Mouse (Mus musculus): Measurements from ENCODE around the gene Ap1g1.
"Not testable (repeated sequence)": the region's sequence is repeated elsewhere in the genome, so short reads cannot be mapped to it uniquely, and the experiment has no call there.

Gene Ap1g1

GRCm38 (mm10) chr8:109778280-109778977, at the start of gene Ap1g1:
TSS of gene Ap1g1 (plus strand) at chr8:109778554.
- in situ Hi-C loops (cut with MboI, MseI): loop anchor here (5.0 to 10.0 kb wide), 4 partner anchors 41 to 1046 kb away; partner anchors contain the start of genes Ist1 (in 2 of the 2), Atxn1l (in 1 of the 2) and Dhodh (in 1 of the 2)

DNA sequence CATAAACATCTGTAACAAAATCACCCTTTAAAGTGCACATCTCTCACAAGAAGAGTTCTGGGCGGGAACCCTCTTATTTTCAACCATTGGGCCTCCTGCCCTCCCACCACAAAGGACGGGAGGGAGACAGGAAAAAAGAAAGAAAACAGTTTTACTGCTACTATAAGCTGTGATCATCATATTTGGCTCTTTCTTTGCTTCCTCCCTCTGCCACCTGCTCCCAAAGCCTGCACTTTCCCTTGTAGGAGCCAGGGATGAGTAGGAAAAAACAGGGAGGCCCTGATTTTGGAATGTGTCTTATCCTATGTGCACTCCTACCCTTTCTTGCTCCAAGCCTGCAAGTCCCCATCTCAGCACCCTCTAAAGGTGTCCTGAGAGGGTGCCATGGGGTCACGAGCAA, 47.3 kb upstream of the Ap1g1 start:
- in situ Hi-C loops (cut with MboI, MseI): loop anchor here in 1 of 2 experiments (25.0 kb wide), 1 partner anchor 481 kb away; the partner anchor contains the start of gene Cmtr2

- in situ Hi-C loops (cut with MboI, MseI): loop anchor here in 1 of 2 experiments (25.0 kb wide), 1 partner anchor 478 kb away; the partner anchor contains the start of gene Cmtr2
Measured at GRCm38 (mm10) chr8:109734018-109734417, 44.3 kb upstream of the Ap1g1 start.

DNA sequence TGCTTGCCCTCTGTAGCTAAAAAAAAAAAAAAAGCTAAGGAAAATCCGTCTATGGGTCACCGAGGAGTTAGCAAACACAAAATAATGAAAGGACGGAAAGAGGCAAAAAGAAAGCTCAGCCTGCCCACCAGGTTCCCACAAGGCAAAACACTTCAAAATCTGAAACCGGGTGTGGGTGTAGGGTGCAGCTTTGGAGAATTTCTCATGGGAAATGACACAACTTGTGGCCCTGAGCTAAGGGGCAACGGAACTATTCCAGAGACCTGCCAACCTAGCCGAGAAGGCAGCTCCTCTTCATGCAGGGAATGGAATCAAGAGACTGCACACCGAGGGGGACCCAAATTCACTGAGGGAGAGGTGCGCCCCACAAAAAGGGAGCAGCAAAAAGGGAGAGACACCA, 41.5 kb upstream of the Ap1g1 start:
- in situ Hi-C loops (cut with MboI, MseI): loop anchor here in 1 of 2 experiments (5.0 to 25.0 kb wide), 2 partner anchors 40 to 475 kb away; partner anchors contain the start of genes Ap1g1 and Cmtr2

DNA sequence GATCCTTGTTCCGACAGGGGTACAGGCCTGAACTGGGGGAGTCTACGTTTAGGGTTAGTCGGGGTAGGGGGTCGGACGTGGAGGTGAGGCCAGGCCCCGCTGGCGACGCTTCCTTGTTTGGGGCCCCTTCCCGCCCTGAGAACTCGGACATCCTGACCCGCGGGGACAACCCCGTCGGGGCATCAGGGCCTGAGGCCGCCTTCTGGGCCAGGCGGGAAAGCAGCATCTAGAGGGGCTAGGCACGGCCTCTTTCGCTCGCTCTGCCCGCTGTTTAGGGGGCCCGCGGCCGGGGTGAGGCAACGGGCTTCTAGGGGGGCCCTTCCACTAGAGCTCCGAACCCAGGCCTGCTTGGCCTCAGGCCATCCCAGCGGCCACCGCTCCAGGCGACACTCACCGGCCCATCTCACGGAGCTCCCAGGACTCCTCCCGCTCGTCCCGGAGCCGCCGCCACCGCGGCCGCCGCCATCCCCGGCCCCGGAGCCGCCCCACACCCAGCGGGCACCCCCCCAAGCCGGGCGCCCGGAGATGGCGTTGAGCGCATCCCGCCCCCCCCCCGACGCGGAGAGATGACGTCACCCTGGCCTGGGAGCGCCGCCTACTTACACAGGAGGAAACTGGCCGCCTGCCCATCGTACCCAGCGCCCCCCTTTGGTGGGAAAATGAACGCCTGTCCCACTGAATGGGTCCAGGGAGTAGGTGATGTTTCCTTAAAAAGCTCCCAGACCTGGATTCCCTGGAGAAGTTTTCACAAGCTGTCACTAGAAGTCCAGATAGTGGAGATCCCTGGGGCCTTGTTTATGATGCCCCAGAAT, 40.9 kb upstream of the Ap1g1 start, which contains the start of gene Atxn1l:
Gene Atxn1l (minus strand): TSS at position 503 of the 812 bp plus-strand sequence.
- in situ Hi-C loops (cut with MboI, MseI): loop anchor here in 1 of 2 experiments (5.0 to 25.0 kb wide), 2 partner anchors 40 to 475 kb away; partner anchors contain the start of genes Ap1g1 and Cmtr2

DNA sequence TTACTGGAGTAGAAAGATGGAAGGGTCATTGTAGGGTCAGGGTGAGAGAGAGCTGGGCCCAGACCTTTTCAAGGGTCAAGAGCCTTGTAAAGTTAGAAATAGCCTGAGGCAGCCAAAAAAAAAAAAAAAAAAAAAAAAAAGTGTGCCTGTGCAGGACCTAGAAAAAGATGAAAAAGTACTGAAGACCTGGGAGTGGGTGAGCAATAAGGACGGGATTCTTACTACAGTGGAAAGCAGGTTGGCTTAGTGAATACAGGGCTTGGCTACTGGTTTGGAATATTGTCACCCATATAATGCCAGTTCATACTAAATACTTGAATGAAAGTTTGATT, 40.3 kb upstream of the Ap1g1 start:
- in situ Hi-C loops (cut with MboI, MseI): loop anchor here in 1 of 2 experiments (5.0 to 25.0 kb wide), 2 partner anchors 39 to 474 kb away; partner anchors contain the start of genes Ap1g1 and Cmtr2

GRCm38 (mm10) chr8:109747468-109748199, 30.7 kb upstream of the Ap1g1 start:
- in situ Hi-C loops (cut with MboI, MseI): loop anchor here in 1 of 2 experiments (25.0 kb wide), 1 partner anchor 465 kb away; the partner anchor contains the start of gene Cmtr2

DNA sequence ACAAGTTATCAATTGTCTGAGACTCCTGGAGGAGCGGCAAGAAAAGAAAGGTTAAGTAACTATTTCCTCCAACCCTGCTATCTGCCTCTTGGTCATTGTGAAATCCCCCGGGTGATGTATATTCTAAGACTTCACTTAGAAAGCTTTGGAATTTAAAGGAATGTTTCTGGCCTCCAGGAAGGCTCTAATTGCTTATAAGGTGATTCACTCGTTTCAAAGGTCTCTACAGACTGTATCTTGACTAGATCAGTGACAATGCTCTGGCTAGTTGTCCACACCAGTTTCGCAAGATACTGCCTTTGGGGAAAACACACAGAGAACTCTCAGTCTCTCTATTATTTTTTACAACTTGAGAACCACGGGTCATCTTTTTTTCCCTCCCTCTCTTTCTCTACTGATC, 28.1 kb upstream of the Ap1g1 start:
- in situ Hi-C loops (cut with MboI, MseI): no loop called here

DNA sequence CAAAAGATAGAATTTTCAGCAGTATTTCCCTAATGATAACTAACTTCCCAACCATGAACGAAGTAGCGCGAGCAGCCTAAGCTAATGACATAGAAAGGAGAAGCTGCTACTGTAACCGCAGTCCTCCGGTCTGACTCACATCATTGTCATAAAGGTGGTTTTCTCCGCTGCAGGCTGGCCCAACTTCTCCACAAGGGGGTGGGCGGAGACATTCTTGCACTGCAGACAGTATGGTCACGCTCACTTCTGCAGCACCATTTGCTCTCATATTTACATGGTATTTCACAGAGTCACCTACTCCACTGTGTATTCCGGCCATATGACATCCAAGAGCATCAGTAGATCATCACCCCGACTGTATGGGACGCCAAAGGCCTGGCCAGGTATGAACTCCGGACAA, 27.7 kb upstream of the Ap1g1 start:
- in situ Hi-C loops (cut with MboI, MseI): no loop called here

DNA sequence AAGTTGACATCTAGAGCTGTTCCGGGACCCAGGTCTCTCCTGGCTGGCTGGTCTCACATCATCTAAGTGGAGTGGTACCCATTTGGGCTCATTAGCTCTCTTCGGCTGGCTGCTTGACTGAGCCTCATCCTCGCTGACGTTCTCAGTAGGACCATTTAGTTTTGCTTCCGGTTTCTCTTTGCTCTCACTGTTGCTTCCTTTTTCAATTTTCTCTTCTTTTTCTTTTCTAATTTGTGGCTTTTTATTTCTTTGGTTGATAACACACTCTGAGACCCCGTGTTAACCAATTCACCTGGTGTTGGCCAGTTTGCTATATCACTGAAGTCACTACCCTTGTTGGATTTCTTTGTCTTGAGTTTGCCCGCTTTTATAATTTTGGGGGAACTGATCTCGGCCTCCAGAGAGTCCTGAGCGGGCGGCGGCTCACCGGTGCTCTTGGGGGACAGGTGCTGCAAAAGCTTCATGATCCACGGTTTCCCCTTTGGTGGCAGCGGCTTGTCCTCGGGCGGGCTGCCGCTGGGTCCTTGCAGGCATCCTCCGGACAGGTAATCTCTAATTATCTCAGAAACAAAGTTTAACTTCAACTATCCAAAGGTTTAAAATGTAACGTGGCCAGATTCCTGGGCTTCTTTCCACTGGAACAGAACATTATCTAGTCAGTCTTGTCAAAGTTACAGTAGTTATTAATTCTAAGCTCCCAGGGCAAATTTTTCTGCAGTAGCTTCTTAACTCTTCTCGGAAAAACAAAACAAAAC, 26.4 kb upstream of the Ap1g1 start:
- in situ Hi-C loops (cut with MboI, MseI): no loop called here

- in situ Hi-C loops (cut with MboI, MseI): no loop called here
Measured at GRCm38 (mm10) chr8:109754696-109755095, 23.7 kb upstream of the Ap1g1 start.

GRCm38 (mm10) chr8:109755554-109755953, 22.8 kb upstream of the Ap1g1 start:
- in situ Hi-C loops (cut with MboI, MseI): not testable (repeated sequence)

DNA sequence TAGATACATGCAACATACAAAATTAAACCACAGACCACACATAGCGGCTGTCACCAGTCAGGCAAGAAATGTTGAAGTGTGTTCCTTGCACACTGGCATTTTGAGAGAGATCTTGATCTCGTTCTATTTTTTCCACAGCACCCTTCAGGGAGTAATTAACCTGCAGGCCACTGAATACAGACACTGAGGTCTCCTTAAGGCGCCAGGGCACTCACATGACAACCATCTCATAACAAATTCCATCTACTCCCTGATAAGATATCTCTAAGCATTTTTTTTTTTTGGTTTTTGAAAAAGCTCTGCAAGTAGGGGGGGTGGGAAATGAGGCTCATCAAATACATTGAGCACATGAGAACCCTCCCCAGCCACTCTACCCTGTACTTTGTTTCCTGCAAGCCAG, 21.5 kb upstream of the Ap1g1 start:
- in situ Hi-C loops (cut with MboI, MseI): no loop called here

- in situ Hi-C loops (cut with MboI, MseI): no loop called here
Measured at GRCm38 (mm10) chr8:109759426-109759825, 18.9 kb upstream of the Ap1g1 start.

- in situ Hi-C loops (cut with MboI, MseI): no loop called here
Measured at GRCm38 (mm10) chr8:109760221-109760620, 18.1 kb upstream of the Ap1g1 start.

- in situ Hi-C loops (cut with MboI, MseI): no loop called here
Measured at GRCm38 (mm10) chr8:109764031-109764430, 14.3 kb upstream of the Ap1g1 start.

DNA sequence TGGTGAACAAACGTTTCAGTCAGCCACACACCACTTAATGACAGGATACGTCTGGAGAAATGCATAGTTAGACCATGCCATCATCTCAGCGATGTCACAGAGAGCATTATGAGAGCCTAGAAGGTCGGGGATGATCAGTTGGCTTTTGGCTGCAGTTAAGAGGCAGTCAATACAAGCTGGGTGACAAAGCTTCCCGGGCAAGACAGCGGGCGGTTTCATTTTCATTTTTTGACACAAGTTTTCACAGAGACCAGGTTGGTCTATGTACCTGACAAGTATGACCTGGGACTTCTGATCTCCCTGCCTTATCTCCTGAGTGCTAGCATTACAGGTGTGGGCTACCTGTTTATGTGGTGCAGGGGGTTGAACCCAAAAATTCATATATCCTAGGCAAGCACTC, 12.3 kb upstream of the Ap1g1 start:
- in situ Hi-C loops (cut with MboI, MseI): no loop called here

GRCm38 (mm10) chr8:109773154-109773553, 5.2 kb upstream of the Ap1g1 start:
- in situ Hi-C loops (cut with MboI, MseI): loop anchor here in 1 of 2 experiments (10.0 kb wide), 1 partner anchor 1052 kb away; no protein-coding TSS in a partner anchor

DNA sequence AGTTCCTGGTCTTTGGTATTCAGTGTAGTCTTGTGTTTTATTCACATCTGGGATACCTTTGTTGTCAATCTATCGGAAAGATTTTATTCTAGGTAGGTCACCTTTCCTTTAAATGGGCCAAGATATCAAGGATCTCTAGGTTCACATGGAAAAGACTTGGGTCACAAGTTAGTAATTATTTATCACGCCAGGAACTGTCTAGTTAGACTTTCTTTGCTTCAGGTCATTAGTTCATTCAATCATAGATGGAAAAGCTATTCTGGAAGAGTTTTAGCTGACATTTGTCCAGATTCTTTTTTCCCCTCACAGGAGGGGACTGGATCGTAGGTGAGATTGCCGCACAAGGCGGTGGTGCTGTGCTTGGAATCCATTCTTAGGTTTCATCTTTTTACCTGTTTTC, 503 bp upstream of the Ap1g1 start:
- in situ Hi-C loops (cut with MboI, MseI): loop anchor here (5.0 to 10.0 kb wide), 4 partner anchors 41 to 1047 kb away; partner anchors contain the start of genes Ist1 (in 2 of the 2), Atxn1l (in 1 of the 2) and Dhodh (in 1 of the 2)

GRCm38 (mm10) chr8:109778993-109779421, 653 bp downstream of the Ap1g1 start:
- in situ Hi-C loops (cut with MboI, MseI): loop anchor here (5.0 to 10.0 kb wide), 4 partner anchors 42 to 1046 kb away; partner anchors contain the start of genes Ist1 (in 2 of the 2), Atxn1l (in 1 of the 2) and Dhodh (in 1 of the 2)
